Mouse (Mus musculus): ENCODE data around the gene Olfr1395.

- TF ChIP-seq CTCF (IDR thresholded peaks at IDR 0.05; ENCODE audit: control insufficient read depth, insufficient read depth, insufficient read length) (no peak), MAX (IDR thresholded peaks at IDR 0.05) (no peak), USF1 (IDR thresholded peaks at IDR 0.05; ENCODE audit: low read depth) (no peak), MYOG (IDR thresholded peaks at IDR 0.05; ENCODE audit: control insufficient read depth, extremely low read depth, insufficient read length) (no peak)
These were observed 36.3 kb upstream of the Olfr1395 start for GRCm38 (mm10) chr11:49105752-49106151.

All from C2C12 (cell line).